Mouse (Mus musculus) olfactory bulb, adult 2 months (tissue): ENCODE data around the gene Efcab6. TPM values are rescaled to one million over a fixed set of nuclear protein-coding genes. Genes with fewer than 3 reads are reported as not detected.

Experiments
- H3K27ac ChIP-seq: fragments of 200-500 bp; 2 replicates; pipeline ENCODE4 v1.5.1; 2012; ENCODE audit warnings: low read depth, low read length; ENCODE audit not compliant: insufficient read depth
- H3K4me1 ChIP-seq: fragments of 200-500 bp; 2 replicates; pipeline ENCODE4 v1.6.1; 2012; ENCODE audit warnings: low read length; ENCODE audit not compliant: control insufficient read depth, insufficient read depth
- H3K4me3 ChIP-seq: fragments of 200-500 bp; 2 replicates; pipeline ENCODE4 v1.5.1; 2012; ENCODE audit warnings: mild to moderate bottlenecking, low read depth, low read length, moderate library complexity; ENCODE audit not compliant: insufficient read depth
- CTCF ChIP-seq: fragments of 200-500 bp; IDR thresholded peaks from 2 replicates; pipeline ENCODE4 v1.5.1; 2012; ENCODE audit warnings: low read depth, mild to moderate bottlenecking, low read length, moderate library complexity; ENCODE audit not compliant: insufficient read depth
- POLR2A ChIP-seq: fragments of 200-500 bp; IDR thresholded peaks from 2 replicates; pipeline ENCODE4 v1.6.1; 2012; ENCODE audit warnings: mild to moderate bottlenecking, low read depth, low read length, moderate library complexity; ENCODE audit not compliant: insufficient read depth
- WGBS: fragments of 180-500 bp; shearing (Covaris S2); methylation state at CpG from one replicate; pipeline ENCODE4 v1.1.7; 2018; 5-methylcytosine and 5-hydroxymethylcytosine counted together
- polyA plus RNA-seq: library from polyadenylated mRNA; stranded (reverse); fragments of >200 nt; gene quantifications from 2 replicates; pipeline ENCODE4 v1.2.4, GENCODE M21; 2012; ENCODE audit warnings: low replicate concordance; ENCODE audit not compliant: missing spikeins, insufficient read depth, insufficient read length

Efcab6 gene
- polyA plus RNA-seq, 1 experiment: not detected

DNA sequence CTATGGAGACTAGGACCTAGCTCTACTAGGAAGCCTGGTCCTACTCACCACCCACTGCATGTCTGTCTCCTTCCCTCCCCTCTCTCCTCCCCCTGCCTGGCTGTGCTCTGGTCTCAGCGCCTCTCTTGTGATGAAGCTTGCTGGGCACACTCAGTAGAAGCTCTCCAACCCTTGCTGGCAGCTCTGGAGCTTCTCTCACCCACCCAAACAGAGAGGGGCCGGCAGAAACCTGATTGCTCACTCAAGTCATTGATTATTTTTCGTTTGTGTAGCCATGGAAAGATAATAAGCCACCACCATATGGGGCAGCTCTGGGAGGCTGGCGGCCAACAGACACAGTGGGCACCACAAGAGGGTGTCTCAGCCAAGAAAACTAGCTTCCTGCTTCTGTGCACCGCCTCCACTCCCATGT, 211.8 kb downstream of the Efcab6 start:
- Histone ChIP-seq H3K4me3 (no peak overlapping the region), H3K27ac (no peak overlapping the region), H3K4me1 (peaks cover 15% of the 10 kb centered on the region)
- TF ChIP-seq CTCF (no peak), POLR2A (no peak)
- 53% methylated on average over 5 of the region's 5 CpGs for WGBS

- TF ChIP-seq POLR2A (no peak), CTCF (no peak)
- WGBS: 63% methylated on average over 9 of the region's 9 CpGs
- no peak overlapping the region for H3K4me3 ChIP-seq
- H3K27ac ChIP-seq: no peak overlapping the region
- H3K4me1 ChIP-seq: peaks cover 36% of the 10 kb centered on the region
Measured at GRCm38 (mm10) chr15:83848193-83848592, 217.0 kb downstream of the Efcab6 start.

GRCm38 (mm10) chr15:83847512-83847911, 217.7 kb downstream of the Efcab6 start:
- Histone ChIP-seq H3K4me1 (peaks cover 39% of the 10 kb centered on the region), H3K4me3 (no peak overlapping the region), H3K27ac (no peak overlapping the region)
- TF ChIP-seq CTCF: no peak
- no peak for TF ChIP-seq POLR2A
- 54% methylated on average over 4 of the region's 4 CpGs for WGBS

DNA sequence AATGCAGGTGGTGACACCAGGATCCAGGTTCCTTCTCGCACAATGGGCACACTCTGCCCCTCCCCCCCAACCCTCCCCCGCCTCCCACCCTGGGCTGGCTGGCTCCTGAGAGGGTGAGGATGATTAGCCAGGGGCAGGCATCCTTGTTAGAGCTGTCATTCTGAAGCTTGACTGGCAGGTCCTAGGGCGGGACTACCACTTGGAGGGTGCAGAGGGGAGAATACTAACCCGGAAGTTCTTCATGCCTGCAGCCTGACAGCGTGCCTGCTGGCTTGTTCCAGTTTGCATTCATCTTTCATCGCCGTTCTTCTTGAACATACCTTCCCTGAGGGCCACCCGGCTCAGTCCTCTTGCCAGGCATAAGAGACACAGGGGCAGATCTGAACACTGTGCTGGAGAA, 218.6 kb downstream of the Efcab6 start:
- Histone ChIP-seq H3K4me1 (peaks cover 42% of the 10 kb centered on the region), H3K27ac (no peak overlapping the region), H3K4me3 (no peak overlapping the region)
- no peak for TF ChIP-seq CTCF
- no peak for TF ChIP-seq POLR2A
- WGBS: 66% methylated on average over 8 of the region's 8 CpGs

GRCm38 (mm10) chr15:83845734-83846133, 219.4 kb downstream of the Efcab6 start:
- WGBS: 45% methylated on average over 11 of the region's 11 CpGs
- Histone ChIP-seq H3K27ac (no peak overlapping the region), H3K4me1 (peaks cover 42% of the 10 kb centered on the region), H3K4me3 (no peak overlapping the region)
- TF ChIP-seq POLR2A (no peak), CTCF (no peak)

- H3K27ac ChIP-seq: no peak overlapping the region
- TF ChIP-seq POLR2A (0 out of 2 replicates have a peak, but pooled peaks have one; percentile 13), CTCF (no peak)
- WGBS: 49% methylated on average over 22 of the region's 22 CpGs
- no peak overlapping the region for H3K4me3 ChIP-seq
- H3K4me1 ChIP-seq: peaks cover 37% of the 10 kb centered on the region
Measured at GRCm38 (mm10) chr15:83842915-83843789, 222.0 kb downstream of the Efcab6 start.

DNA sequence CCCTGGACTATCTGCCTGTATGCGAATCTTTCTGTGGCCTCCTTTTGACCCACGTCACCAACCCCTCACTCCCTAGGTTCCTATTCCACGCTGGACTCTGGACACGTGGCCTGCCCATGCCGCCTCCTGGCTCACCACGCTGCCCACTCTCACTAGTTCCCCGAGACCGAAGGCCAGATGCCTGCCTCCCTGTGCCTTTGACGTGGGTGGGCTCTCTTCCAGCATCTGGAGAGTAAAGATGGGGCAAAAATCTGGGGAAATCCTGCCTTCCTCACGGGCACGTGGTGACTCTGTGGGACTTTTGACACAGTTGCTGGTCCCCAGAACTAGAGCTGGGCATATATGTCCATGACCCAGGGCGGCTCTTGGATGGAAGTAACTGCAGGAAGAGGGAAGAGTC, 222.8 kb downstream of the Efcab6 start:
- H3K27ac ChIP-seq: no peak overlapping the region
- no peak overlapping the region for H3K4me3 ChIP-seq
- H3K4me1 ChIP-seq: peaks cover 32% of the 10 kb centered on the region
- 68% methylated on average over 12 of the region's 12 CpGs for WGBS
- TF ChIP-seq POLR2A (no peak), CTCF (no peak)

DNA sequence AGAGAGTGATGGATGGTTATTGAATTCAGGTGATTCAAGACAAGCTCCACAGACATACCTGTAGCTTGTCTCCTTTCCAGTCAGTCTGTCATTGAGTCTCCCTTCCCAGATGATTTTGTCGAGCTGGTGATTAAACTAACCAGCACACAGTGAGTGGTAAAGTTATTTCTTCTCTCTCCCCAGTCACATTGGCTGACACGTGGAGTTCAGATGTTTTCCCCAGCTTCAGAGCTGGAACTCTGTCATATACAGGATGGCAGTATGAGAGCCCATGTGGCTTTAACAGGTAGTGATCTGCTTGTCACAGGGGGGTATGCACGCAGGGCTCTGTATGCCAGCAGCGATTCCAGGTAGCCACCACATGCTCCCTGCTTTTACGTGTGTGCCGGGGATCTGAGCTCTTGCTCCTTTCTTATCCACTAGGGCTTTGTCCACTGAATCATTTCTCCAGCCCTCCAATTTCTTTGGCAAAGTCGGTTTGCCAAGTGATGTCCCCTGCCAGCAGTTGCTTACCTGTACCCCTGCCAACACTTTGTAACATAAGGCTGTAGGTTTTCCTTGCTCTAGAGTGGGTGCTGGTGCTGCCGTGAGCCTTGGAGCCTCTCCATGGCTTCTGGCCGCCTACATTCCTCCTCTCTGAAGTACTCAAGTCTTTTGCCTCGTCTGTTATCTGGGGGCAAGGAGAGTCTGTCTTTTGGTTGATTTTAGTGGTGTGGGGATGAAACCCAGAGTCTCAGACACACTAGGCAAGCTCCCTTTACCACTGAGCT, 224.0 kb downstream of the Efcab6 start:
- no peak overlapping the region for H3K4me3 ChIP-seq
- peaks cover 25% of the 10 kb centered on the region for H3K4me1 ChIP-seq
- 77% methylated on average over 10 of the region's 10 CpGs for WGBS
- no peak for TF ChIP-seq POLR2A
- TF ChIP-seq CTCF: no peak
- H3K27ac ChIP-seq: no peak overlapping the region

GRCm38 (mm10) chr15:83832265-83832664, 232.9 kb downstream of the Efcab6 start:
- TF ChIP-seq POLR2A (no peak), CTCF (no peak)
- WGBS: 30% methylated on average over 6 of the region's 6 CpGs
- Histone ChIP-seq H3K4me3 (no peak overlapping the region), H3K4me1 (peaks cover 16% of the 10 kb centered on the region), H3K27ac (no peak overlapping the region)
